Mouse (Mus musculus) heart, embryonic 15.5 days (tissue): ENCODE data around the gene Unc45a. TPM values are rescaled to one million over a fixed set of nuclear protein-coding genes. Genes with fewer than 3 reads are reported as not detected.

Experiments
- ATAC-seq: fragments of 200-750 bp; cut with Nextera tagmentation; replicated peaks from 2 replicates; pipeline ENCODE4 v1.8.0; 2017; ENCODE audit warnings: low read depth, moderate TSS enrichment; ENCODE audit not compliant: insufficient number of reproducible peaks, insufficient read depth, low FRiP score
- H3K27ac ChIP-seq: fragments of 300-500 bp; sonication (generic); 2 replicates; pipeline ENCODE4 v1.5.1; 2015; ENCODE audit warnings: mild to moderate bottlenecking, inconsistent platforms
- H3K27me3 ChIP-seq: fragments of 300-500 bp; sonication (generic); 2 replicates; pipeline ENCODE4 v1.6.1; 2015; ENCODE audit warnings: inconsistent platforms
- H3K36me3 ChIP-seq: fragments of 300-500 bp; sonication (generic); 2 replicates; pipeline ENCODE4 v1.6.1; 2015; ENCODE audit warnings: mild to moderate bottlenecking, inconsistent platforms
- H3K4me1 ChIP-seq: fragments of 300-500 bp; sonication (generic); replicated peaks from 2 replicates; pipeline ENCODE4 v1.6.1; 2015; ENCODE audit warnings: inconsistent platforms
- H3K4me2 ChIP-seq: fragments of 300-500 bp; sonication (generic); 2 replicates; pipeline ENCODE4 v1.6.1; 2015; ENCODE audit warnings: inconsistent platforms, mild to moderate bottlenecking, moderate library complexity
- H3K4me3 ChIP-seq: fragments of 300-500 bp; sonication (generic); 2 replicates; pipeline ENCODE4 v1.5.1; 2015; ENCODE audit warnings: mild to moderate bottlenecking, inconsistent platforms
- H3K9ac ChIP-seq: fragments of 300-500 bp; sonication (generic); 2 replicates; pipeline ENCODE4 v1.6.1; 2015; ENCODE audit warnings: mild to moderate bottlenecking, inconsistent platforms
- H3K9me3 ChIP-seq: fragments of 300-500 bp; sonication (generic); replicated peaks from 2 replicates; pipeline ENCODE4 v1.6.1; 2016; ENCODE audit warnings: inconsistent platforms
- WGBS: fragments of 180-500 bp; shearing (Covaris S2); methylation state at CpG from one replicate; pipeline ENCODE4 v1.1.7; 2015; ENCODE audit warnings: mixed read lengths; 5-methylcytosine and 5-hydroxymethylcytosine counted together
- polyA plus RNA-seq: library from polyadenylated mRNA; unstranded; fragments of >200 nt; fragmentation: Nextera tagmentation; extraction: Ambion mirVana; gene quantifications from 2 replicates; pipeline ENCODE4 v1.2.1, GENCODE M21; 2015

The Unc45a gene
- 16.6 and 21.5 TPM in 2 replicates for polyA plus RNA-seq

DNA sequence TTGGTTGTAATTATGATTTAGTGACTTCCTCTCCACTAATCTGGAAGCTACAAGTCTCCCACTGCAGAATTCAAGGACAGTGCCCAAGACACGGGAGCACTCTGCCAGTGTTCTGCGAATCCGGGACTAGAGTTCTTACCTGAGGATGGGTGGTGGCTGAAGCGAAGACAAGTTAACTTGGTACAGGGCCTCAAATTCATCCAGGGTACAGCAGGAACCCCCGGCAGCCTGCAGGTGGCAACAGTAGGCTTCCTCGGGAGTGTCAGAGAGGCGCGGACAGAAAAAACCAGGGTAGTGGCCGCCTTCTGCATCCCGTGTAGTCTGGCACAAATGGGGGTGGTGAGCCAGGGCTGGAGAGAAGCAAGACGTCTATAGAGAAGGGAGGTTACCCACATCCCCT is at the start of gene Unc45a:
Unc45a (minus strand) TSS at position 213 of the 400 bp plus-strand sequence.
- peaks cover 17% of the 10 kb centered on the region for H3K36me3 ChIP-seq
- H3K4me1 ChIP-seq, result peaks cover 35% of the 10 kb centered on the region
- H3K9ac ChIP-seq, result peak within 1 kb of the TSS; percentile 67
- 1% methylated on average over 11 of the region's 11 CpGs for WGBS
- peak; percentile 61 for ATAC-seq
- no peaks in the 10 kb centered on the region for H3K9me3 ChIP-seq
- no peaks in the 10 kb centered on the region for H3K27me3 ChIP-seq
- peak within 1 kb of the TSS; percentile 75 for H3K4me3 ChIP-seq
- peak within 1 kb of the TSS; percentile 83 for H3K4me2 ChIP-seq
- H3K27ac ChIP-seq, result peak within 1 kb of the TSS; percentile 90

DNA sequence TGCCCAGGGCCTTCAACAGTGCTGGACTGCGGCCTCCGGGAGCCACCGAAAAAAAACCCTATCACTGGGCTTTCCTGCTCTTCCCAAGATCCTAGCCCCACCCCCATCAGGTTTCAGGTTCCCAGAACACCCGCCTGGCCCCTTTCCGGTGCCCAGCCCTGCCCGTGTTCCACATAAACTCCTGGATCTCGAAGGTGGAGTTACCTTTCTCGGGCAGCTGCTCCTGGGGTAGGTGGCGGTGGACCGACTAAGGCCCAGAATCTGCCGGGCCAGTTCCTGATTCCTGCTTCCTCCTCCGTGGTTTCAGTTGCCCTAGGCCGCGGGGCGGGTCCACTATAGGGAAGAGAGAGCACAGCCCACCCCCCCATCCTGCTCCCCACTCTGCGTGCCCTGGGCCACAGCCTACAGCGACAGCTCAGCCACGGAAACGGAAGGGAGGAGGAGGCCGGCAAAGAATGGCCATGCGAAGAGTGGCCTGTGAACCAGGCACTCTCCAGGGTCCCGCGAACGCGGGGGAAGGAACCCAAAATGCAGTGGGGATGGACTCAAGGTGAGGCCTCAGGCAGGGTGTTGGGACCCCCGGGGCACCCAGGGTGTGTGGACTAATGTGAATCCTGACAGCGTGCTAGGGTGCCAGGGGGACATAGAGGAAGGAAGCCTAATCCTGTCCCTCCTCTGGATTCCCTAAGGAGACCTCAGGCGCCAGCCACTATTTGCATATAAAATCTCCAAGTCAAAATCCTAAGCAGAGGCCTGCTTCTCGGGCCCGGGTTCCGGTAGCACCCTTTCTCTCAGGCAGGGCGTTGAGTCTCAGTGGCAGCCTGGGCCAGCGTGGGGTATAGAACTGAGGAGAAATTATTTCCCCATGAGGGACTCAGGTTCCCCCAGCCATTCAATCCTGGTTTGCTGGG is 47.1 kb upstream of the Unc45a start, which contains the start of gene Fes:
Fes (minus strand) TSS at position 314 of the 911 bp plus-strand sequence.
- H3K9ac ChIP-seq, result peak within 1 kb of the TSS; percentile 46
- no peaks in the 10 kb centered on the region for H3K27me3 ChIP-seq
- peak within 1 kb of the TSS; percentile 60 for H3K4me2 ChIP-seq
- H3K4me3 ChIP-seq, result peak within 1 kb of the TSS; percentile 46
- H3K27ac ChIP-seq, result peak within 1 kb of the TSS; percentile 73
- peaks cover 19% of the 10 kb centered on the region for H3K4me1 ChIP-seq
- ATAC-seq, result peak; percentile 70
- H3K9me3 ChIP-seq, result no peaks in the 10 kb centered on the region
- 15% methylated on average over 33 of the region's 33 CpGs for WGBS
- peaks cover 37% of the 10 kb centered on the region for H3K36me3 ChIP-seq

DNA sequence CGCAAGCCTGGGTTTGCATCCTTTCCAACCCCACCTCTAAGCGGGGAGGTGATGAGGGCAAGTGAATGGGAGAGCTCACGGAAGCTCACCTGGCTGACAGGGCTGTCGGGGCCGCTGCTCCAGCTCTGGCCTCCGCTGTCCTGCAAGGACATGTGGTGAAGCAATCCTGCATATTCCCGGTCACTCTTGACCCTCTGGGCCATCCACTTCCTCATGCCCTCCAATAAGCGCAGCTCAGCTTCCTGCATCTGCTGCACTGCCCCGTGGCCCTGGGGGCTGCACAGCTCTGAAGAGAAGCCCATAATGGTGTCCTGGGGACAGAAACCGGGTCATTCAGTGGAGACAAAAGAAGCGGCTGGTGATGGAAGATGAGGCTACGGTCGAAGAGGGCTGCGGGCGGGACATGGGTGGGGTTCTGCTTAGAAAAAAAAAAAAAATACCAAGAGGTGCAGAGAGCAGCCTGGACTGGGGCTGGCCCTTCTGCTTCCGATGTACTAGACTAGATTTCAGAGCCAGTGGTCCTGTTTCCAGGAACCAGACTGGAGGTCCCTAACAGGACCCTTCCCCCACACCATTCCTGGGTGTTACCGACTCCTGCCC is 46.3 kb upstream of the Unc45a start:
- WGBS, result 35% methylated on average over 17 of the region's 17 CpGs
- Histone ChIP-seq H3K4me1 (peaks cover 19% of the 10 kb centered on the region), H3K36me3 (peaks cover 29% of the 10 kb centered on the region), H3K9ac (peak overlapping the region; percentile 46), H3K9me3 (no peaks in the 10 kb centered on the region), H3K27me3 (peaks cover 3% of the 10 kb centered on the region; the same call in 1 of the 2 replicates), H3K4me2 (peak overlapping the region; percentile 60), H3K27ac (peak overlapping the region; percentile 73), H3K4me3 (peak overlapping the region; percentile 46)
- ATAC-seq, result peak; percentile 11; the same call in 1 of the 2 replicates

DNA sequence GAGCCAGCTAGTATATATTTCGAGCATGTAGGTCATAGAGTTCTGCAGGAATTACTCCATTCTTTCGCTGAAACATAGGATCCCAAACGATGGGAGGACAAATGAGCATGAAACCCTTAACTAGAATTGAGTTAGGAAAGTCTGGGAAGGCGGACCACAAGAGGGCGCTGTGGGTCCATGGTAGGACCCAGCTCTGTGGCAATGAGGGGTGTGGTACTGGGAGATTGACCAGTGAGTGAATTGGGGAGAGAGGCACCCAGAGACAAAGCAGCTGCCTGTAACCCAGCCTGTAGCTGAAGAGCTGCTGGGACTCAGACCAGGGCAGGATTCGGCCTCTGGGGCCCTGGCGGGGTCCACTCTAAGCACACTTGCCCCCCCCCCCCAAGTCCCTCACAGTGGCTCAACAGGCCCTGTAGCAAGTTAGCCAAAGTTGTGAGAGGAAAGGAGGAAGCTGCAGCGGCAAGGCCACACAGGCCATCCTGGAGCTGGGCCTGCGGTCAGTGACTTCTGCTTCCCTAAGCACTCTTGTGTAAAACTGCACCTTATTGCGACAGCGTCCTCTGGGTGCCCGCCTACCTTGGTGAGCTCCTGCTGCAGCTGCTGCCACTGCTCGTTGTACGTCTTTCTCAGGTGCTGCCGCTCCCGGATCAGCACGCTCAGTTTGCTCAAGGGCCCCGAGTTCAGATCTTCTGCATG is 45.6 kb upstream of the Unc45a start:
- no peaks in the 10 kb centered on the region for H3K9me3 ChIP-seq
- H3K4me2 ChIP-seq, result peak overlapping the region; percentile 60
- peak overlapping the region; percentile 46 for H3K4me3 ChIP-seq
- H3K27ac ChIP-seq, result peak overlapping the region; percentile 73
- peaks cover 22% of the 10 kb centered on the region for H3K36me3 ChIP-seq
- H3K27me3 ChIP-seq, result peaks cover 4% of the 10 kb centered on the region; the same call in 1 of the 2 replicates
- H3K4me1 ChIP-seq, result peaks cover 19% of the 10 kb centered on the region
- H3K9ac ChIP-seq, result peak overlapping the region; percentile 46
- 0 out of 2 replicates have a peak, but pooled peaks have one; percentile 37 for ATAC-seq
- 33% methylated on average over 18 of the region's 18 CpGs for WGBS

DNA sequence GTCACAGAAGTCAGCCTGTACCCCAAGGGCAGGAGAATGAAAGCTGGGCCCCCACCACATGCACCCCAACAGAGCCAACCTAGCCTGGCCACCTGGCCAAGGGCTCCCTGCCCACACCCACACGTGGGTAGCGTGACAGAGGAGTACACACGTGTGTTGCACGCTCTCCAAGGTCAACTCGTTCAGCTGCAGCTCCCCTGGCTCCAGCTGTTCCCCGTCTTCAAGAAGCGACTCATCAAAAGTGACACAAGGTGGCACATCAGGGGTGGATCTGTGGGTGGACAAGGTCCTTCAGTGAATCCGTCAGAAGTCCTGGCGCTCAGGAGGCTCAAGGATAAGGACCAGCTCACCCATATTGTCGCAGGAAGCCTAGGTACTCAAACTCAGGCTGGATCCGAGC is 42.1 kb upstream of the Unc45a start:
- ATAC-seq, result no peak
- H3K4me2 ChIP-seq, result no peak overlapping the region
- H3K27ac ChIP-seq, result no peak overlapping the region
- no peaks in the 10 kb centered on the region for H3K9me3 ChIP-seq
- peaks cover 10% of the 10 kb centered on the region; the same call in 1 of the 2 replicates for H3K27me3 ChIP-seq
- H3K4me3 ChIP-seq, result no peak overlapping the region
- peaks cover 20% of the 10 kb centered on the region; the same call in 1 of the 2 replicates for H3K36me3 ChIP-seq
- H3K4me1 ChIP-seq, result peaks cover 15% of the 10 kb centered on the region
- no peak overlapping the region for H3K9ac ChIP-seq
- 74% methylated on average over 11 of the region's 11 CpGs for WGBS

DNA sequence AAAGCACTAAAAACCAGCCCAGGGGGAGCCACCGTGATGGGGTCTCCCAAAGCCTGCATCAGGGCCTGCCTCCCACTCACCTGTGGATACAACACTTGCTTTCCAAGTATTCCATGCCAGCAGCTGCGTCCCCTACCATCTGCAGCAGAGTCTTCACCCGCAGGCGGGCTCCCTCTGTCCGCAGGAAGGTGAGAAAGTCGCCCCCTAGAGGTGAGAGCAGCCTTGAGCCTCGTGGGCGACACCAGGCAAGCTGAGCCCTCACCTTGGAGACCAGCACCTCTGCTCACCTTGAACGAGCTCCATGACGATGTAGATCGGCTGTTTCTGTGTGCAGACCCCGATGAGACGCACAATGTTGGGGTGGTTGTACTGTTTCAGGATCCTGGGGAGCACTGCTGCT is 38.7 kb upstream of the Unc45a start:
- Histone ChIP-seq H3K36me3 (peaks cover 20% of the 10 kb centered on the region; the same call in 1 of the 2 replicates), H3K4me3 (no peak overlapping the region), H3K9ac (no peak overlapping the region), H3K27ac (no peak overlapping the region), H3K9me3 (no peaks in the 10 kb centered on the region), H3K4me2 (no peak overlapping the region), H3K4me1 (0 out of 2 replicates have a peak, but pooled peaks cover 2% of the 10 kb centered on the region), H3K27me3 (peaks cover 10% of the 10 kb centered on the region; the same call in 1 of the 2 replicates)
- WGBS, result 66% methylated on average over 13 of the region's 13 CpGs
- ATAC-seq, result no peak

DNA sequence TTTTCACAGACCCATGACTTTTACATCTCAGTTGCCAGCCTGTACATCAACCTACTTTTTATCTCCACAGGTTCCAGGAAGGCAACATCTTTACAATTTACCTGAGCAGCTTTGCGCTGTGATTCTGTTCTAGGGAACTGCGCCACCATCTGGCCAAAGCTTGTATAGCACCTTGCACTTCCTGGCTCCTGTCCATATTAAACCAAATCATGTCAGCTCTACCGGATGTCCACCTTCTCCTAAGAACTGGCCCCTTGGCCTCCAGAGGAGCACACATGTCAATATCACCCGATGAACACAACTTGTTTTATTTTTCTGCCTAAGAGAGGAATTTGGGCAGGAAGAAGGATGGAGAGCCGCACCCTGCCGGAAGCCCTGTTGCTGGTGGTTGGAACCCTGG is 36.7 kb upstream of the Unc45a start:
- Histone ChIP-seq H3K4me2 (no peak overlapping the region), H3K27me3 (peaks cover 10% of the 10 kb centered on the region; the same call in 1 of the 2 replicates), H3K27ac (no peak overlapping the region), H3K4me3 (no peak overlapping the region), H3K4me1 (0 out of 2 replicates have a peak, but pooled peaks cover 2% of the 10 kb centered on the region), H3K36me3 (peaks cover 15% of the 10 kb centered on the region; the same call in 1 of the 2 replicates), H3K9me3 (no peaks in the 10 kb centered on the region), H3K9ac (no peak overlapping the region)
- WGBS, result 31% methylated on average over 6 of the region's 6 CpGs
- ATAC-seq, result no peak

DNA sequence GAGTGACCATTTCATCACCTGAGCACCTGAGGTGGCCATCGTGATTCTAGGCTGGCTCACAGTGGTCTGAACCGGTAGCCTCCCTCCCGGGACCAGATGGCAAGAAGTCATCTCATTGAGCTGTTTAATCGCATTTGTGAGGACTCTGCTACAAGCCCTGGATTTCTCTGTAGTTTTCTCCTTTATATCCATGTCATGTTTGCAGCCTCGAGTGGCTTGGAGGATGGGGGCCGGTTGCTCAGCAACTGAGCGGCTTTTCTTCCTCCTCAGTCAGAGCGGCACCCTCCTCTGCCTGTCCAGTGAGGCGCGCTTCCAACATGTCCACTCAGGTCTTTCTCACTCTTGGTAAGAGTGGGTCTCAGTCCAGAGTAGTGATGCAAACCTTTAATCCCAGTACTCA is 35.4 kb upstream of the Unc45a start:
- no peak for ATAC-seq
- Histone ChIP-seq H3K4me1 (0 out of 2 replicates have a peak, but pooled peaks cover 5% of the 10 kb centered on the region), H3K36me3 (peaks cover 15% of the 10 kb centered on the region; the same call in 1 of the 2 replicates), H3K4me3 (no peak overlapping the region), H3K27ac (no peak overlapping the region), H3K9me3 (no peaks in the 10 kb centered on the region), H3K9ac (no peak overlapping the region), H3K4me2 (no peak overlapping the region), H3K27me3 (0 out of 2 replicates have a peak, but pooled peaks cover 6% of the 10 kb centered on the region)
- 79% methylated on average over 10 of the region's 10 CpGs for WGBS

DNA sequence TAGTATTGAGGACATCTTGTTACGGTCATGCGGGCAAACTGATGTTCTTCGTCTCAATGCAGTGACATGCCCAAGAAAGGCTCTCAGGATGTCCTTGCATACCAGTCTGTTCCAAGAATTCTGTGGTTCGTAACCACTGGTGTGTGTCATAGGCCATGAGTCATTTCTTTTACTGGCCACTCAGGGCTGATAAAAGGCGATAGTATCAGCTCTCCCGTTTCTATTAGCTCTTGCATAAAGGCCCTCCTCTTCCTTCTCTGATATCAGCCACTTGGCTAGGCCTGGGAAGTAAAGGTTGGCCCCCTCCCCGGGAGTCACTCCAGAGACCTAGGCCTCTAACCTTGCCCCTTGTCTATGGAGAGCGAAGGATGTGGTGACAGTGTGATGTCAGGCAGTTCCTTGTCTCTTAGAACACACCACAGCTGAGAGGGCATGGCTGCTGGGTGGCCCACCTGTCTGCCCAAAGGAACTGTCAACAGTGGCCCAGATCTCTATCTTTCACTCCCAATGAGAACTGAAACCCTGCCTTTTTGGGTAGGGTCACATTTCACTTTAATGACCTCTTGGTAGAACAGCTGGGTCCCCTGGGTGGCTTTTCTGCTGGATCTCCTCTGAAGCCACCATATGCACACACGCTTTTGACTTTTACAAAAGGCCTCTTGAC is 34.7 kb upstream of the Unc45a start:
- Histone ChIP-seq H3K36me3 (peaks cover 14% of the 10 kb centered on the region; the same call in 1 of the 2 replicates), H3K27ac (no peak overlapping the region), H3K4me1 (0 out of 2 replicates have a peak, but pooled peaks cover 5% of the 10 kb centered on the region), H3K4me3 (no peak overlapping the region), H3K27me3 (0 out of 2 replicates have a peak, but pooled peaks cover 1% of the 10 kb centered on the region), H3K4me2 (no peak overlapping the region), H3K9ac (no peak overlapping the region), H3K9me3 (no peaks in the 10 kb centered on the region)
- 46% methylated on average over 9 of the region's 9 CpGs for WGBS
- ATAC-seq, result no peak

DNA sequence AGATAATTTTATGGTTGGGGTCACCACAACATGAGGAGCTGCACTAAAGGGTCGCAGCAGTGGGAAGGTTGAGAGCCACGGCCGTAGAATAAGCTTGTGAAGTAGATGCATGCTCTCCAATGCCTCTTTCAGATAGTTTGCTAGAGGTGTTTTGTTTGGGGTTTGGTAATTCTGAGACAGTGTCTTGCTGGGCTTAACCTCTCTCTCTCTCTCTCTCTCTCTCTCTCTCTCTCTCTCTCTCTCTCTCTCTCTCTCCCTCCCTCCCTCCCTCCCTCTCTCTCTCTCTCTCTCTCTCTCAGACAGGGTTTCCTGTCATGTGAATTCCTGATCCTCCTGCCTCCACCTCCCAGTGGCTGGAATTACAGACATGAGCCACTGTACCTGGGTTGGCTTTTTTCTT is 33.9 kb upstream of the Unc45a start:
- H3K9ac ChIP-seq, result no peak overlapping the region
- no peak for ATAC-seq
- no peak overlapping the region for H3K27ac ChIP-seq
- 89% methylated on average over 3 of the region's 3 CpGs for WGBS
- no peak overlapping the region for H3K4me3 ChIP-seq
- H3K27me3 ChIP-seq, result no peaks in the 10 kb centered on the region
- no peak overlapping the region for H3K4me2 ChIP-seq
- H3K36me3 ChIP-seq, result peaks cover 6% of the 10 kb centered on the region; the same call in 1 of the 2 replicates
- no peaks in the 10 kb centered on the region for H3K9me3 ChIP-seq
- H3K4me1 ChIP-seq, result peaks cover 11% of the 10 kb centered on the region
